Mouse (Mus musculus): ENCODE data around the gene Nrxn1. TPM values are rescaled to one million over a fixed set of nuclear protein-coding genes. Genes with fewer than 3 reads are reported as not detected.

Gene Nrxn1
- polyA plus RNA-seq, 1 experiment from 2014 or later, result 16.5 TPM

GRCm38 (mm10) chr17:90607427-90607806 lies 485.5 kb downstream of the Nrxn1 start:
- Histone ChIP-seq H3K9me3 (ENCODE audit: control insufficient read depth, low read length) (no peaks in the 10 kb centered on the region), H3K9ac (ENCODE audit: low read length) (no peak overlapping the region), H3K27me3 (ENCODE audit: control insufficient read depth, insufficient read depth, low read length) (no peaks in the 10 kb centered on the region), H3K4me1 (ENCODE audit: control insufficient read depth, insufficient read depth, low read length) (no peaks in the 10 kb centered on the region), H3K4me3 (ENCODE audit: low read depth, low read length) (no peak overlapping the region), H3K27ac (ENCODE audit: low read depth, low read length) (no peak overlapping the region), H3K36me3 (ENCODE audit: control insufficient read depth, insufficient read depth, low read length) (no peaks in the 10 kb centered on the region), H3K4me2 (no peak overlapping the region)
- DNase-seq (ENCODE audit: low spot score, missing footprints) (peak; percentile 37), ATAC-seq (ENCODE audit: low FRiP score) (no peak)

- Histone ChIP-seq H3K9ac (ENCODE audit: low read length) (no peak overlapping the region), H3K4me2 (no peak overlapping the region), H3K4me1 (ENCODE audit: control insufficient read depth, insufficient read depth, low read length) (no peaks in the 10 kb centered on the region), H3K27ac (ENCODE audit: low read depth, low read length) (no peak overlapping the region), H3K27me3 (ENCODE audit: control insufficient read depth, insufficient read depth, low read length) (no peaks in the 10 kb centered on the region), H3K36me3 (ENCODE audit: control insufficient read depth, insufficient read depth, low read length) (no peaks in the 10 kb centered on the region), H3K9me3 (ENCODE audit: control insufficient read depth, low read length) (no peaks in the 10 kb centered on the region), H3K4me3 (ENCODE audit: low read depth, low read length) (no peak overlapping the region)
- 94% methylated on average over 4 of the region's 4 CpGs for WGBS
- ATAC-seq (ENCODE audit: low FRiP score), result no peak
- DNase-seq (ENCODE audit: low spot score, missing footprints), result peak; percentile 26
Measured at GRCm38 (mm10) chr17:90606718-90607426, 486.0 kb downstream of the Nrxn1 start.

- DNase-seq (ENCODE audit: low spot score, missing footprints) (peak; percentile 83), ATAC-seq (ENCODE audit: low FRiP score) (peak; percentile 57; the same call in 1 of the 2 replicates)
- 69% methylated on average over 9 of the region's 9 CpGs for WGBS
- H3K9me3 ChIP-seq (ENCODE audit: control insufficient read depth, low read length), result no peaks in the 10 kb centered on the region
- H3K27me3 ChIP-seq (ENCODE audit: control insufficient read depth, insufficient read depth, low read length), result no peaks in the 10 kb centered on the region
- H3K4me3 ChIP-seq (ENCODE audit: low read depth, low read length), result no peak overlapping the region
- H3K4me1 ChIP-seq (ENCODE audit: control insufficient read depth, insufficient read depth, low read length), result peaks cover 2% of the 10 kb centered on the region; the same call in 1 of the 2 replicates
- no peak overlapping the region for H3K9ac ChIP-seq (ENCODE audit: low read length)
- H3K36me3 ChIP-seq (ENCODE audit: control insufficient read depth, insufficient read depth, low read length), result no peaks in the 10 kb centered on the region
- no peak overlapping the region for H3K27ac ChIP-seq (ENCODE audit: low read depth, low read length)
- no peak overlapping the region for H3K4me2 ChIP-seq
Measured at GRCm38 (mm10) chr17:90599570-90600524, 493.0 kb downstream of the Nrxn1 start.

- Histone ChIP-seq H3K9me3 (ENCODE audit: control insufficient read depth, low read length) (no peaks in the 10 kb centered on the region), H3K9ac (ENCODE audit: low read length) (no peak overlapping the region), H3K36me3 (ENCODE audit: control insufficient read depth, insufficient read depth, low read length) (no peaks in the 10 kb centered on the region), H3K27me3 (ENCODE audit: control insufficient read depth, insufficient read depth, low read length) (no peaks in the 10 kb centered on the region), H3K4me3 (ENCODE audit: low read depth, low read length) (no peak overlapping the region), H3K27ac (ENCODE audit: low read depth, low read length) (no peak overlapping the region), H3K4me1 (ENCODE audit: control insufficient read depth, insufficient read depth, low read length) (peaks cover 3% of the 10 kb centered on the region; the same call in 1 of the 2 replicates), H3K4me2 (no peak overlapping the region)
- peak; percentile 70 for ATAC-seq (ENCODE audit: low FRiP score)
- DNase-seq (ENCODE audit: low spot score, missing footprints), result peak; percentile 88
- 41% methylated on average over 9 of the region's 9 CpGs for WGBS
Measured at GRCm38 (mm10) chr17:90594798-90595533, 497.9 kb downstream of the Nrxn1 start.

DNA sequence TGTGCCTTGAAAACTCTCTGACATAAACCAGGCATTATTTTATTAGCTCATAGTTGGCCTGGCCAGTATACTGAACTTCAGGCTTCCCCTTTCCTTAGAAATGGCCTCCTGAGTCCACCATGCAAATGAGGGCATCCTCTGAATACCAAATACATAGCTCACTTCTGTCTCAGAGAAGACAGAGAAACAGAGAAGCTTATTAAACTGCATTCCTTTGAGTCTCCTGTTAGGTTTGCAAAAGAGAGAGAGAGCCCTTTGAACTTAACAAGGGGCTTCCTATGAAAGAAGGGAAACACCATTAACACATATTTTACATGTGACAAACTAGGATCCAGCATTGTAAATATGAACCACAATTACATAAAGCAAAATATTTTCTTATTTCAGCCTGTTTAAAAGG lies 506.0 kb downstream of the Nrxn1 start:
- ATAC-seq (ENCODE audit: low FRiP score), result no peak
- Histone ChIP-seq H3K9ac (ENCODE audit: low read length) (no peak overlapping the region), H3K27me3 (ENCODE audit: control insufficient read depth, insufficient read depth, low read length) (no peaks in the 10 kb centered on the region)

GRCm38 (mm10) chr17:90584666-90585195 lies 508.1 kb downstream of the Nrxn1 start:
- H3K4me2 ChIP-seq, result no peak overlapping the region

More for the DNA sequence above, 506.0 kb downstream of the Nrxn1 start:
- peaks cover 3% of the 10 kb centered on the region; the same call in 1 of the 2 replicates for H3K4me1 ChIP-seq (ENCODE audit: control insufficient read depth, insufficient read depth, low read length)
- DNase-seq (ENCODE audit: low spot score, missing footprints), result peak; percentile 67
- H3K4me3 ChIP-seq (ENCODE audit: low read depth, low read length), result no peak overlapping the region
- H3K36me3 ChIP-seq (ENCODE audit: control insufficient read depth, insufficient read depth, low read length), result no peaks in the 10 kb centered on the region
- no peak overlapping the region for H3K27ac ChIP-seq (ENCODE audit: low read depth, low read length)
- H3K9me3 ChIP-seq (ENCODE audit: control insufficient read depth, low read length), result no peaks in the 10 kb centered on the region
- no peak overlapping the region for H3K4me2 ChIP-seq

GRCm38 (mm10) chr17:90583826-90584534 lies 508.9 kb downstream of the Nrxn1 start:
- no peak overlapping the region for H3K27ac ChIP-seq (ENCODE audit: low read depth, low read length)
- H3K36me3 ChIP-seq (ENCODE audit: control insufficient read depth, insufficient read depth, low read length), result no peaks in the 10 kb centered on the region
- no peak overlapping the region for H3K4me3 ChIP-seq (ENCODE audit: low read depth, low read length)
- H3K9me3 ChIP-seq (ENCODE audit: control insufficient read depth, low read length), result no peaks in the 10 kb centered on the region
- 40% methylated on average over 12 of the region's 12 CpGs for WGBS
- no peaks in the 10 kb centered on the region for H3K27me3 ChIP-seq (ENCODE audit: control insufficient read depth, insufficient read depth, low read length)
- no peak overlapping the region for H3K4me2 ChIP-seq
- no peak overlapping the region for H3K9ac ChIP-seq (ENCODE audit: low read length)
- H3K4me1 ChIP-seq (ENCODE audit: control insufficient read depth, insufficient read depth, low read length), result peaks cover 3% of the 10 kb centered on the region; the same call in 1 of the 2 replicates
- DNase-seq (ENCODE audit: low spot score, missing footprints) (peak; percentile 86), ATAC-seq (ENCODE audit: low FRiP score) (peak; percentile 45)

More at GRCm38 (mm10) chr17:90584666-90585195, 508.1 kb downstream of the Nrxn1 start:
- Histone ChIP-seq H3K9ac (ENCODE audit: low read length) (no peak overlapping the region), H3K4me1 (ENCODE audit: control insufficient read depth, insufficient read depth, low read length) (peaks cover 3% of the 10 kb centered on the region; the same call in 1 of the 2 replicates), H3K27ac (ENCODE audit: low read depth, low read length) (no peak overlapping the region), H3K9me3 (ENCODE audit: control insufficient read depth, low read length) (no peaks in the 10 kb centered on the region), H3K36me3 (ENCODE audit: control insufficient read depth, insufficient read depth, low read length) (no peaks in the 10 kb centered on the region), H3K27me3 (ENCODE audit: control insufficient read depth, insufficient read depth, low read length) (no peaks in the 10 kb centered on the region), H3K4me3 (ENCODE audit: low read depth, low read length) (no peak overlapping the region)
- DNase-seq (ENCODE audit: low spot score, missing footprints) (peak; percentile 94), ATAC-seq (ENCODE audit: low FRiP score) (peak; percentile 88)
- 42% methylated on average over 8 of the region's 8 CpGs for WGBS

- DNase-seq (ENCODE audit: low spot score, missing footprints), result peak; percentile 62
- H3K4me2 ChIP-seq, result no peak overlapping the region
Measured at GRCm38 (mm10) chr17:90583196-90583595, 509.7 kb downstream of the Nrxn1 start.

More at GRCm38 (mm10) chr17:90583196-90583595, 509.7 kb downstream of the Nrxn1 start:
- peaks cover 3% of the 10 kb centered on the region; the same call in 1 of the 2 replicates for H3K4me1 ChIP-seq (ENCODE audit: control insufficient read depth, insufficient read depth, low read length)
- ATAC-seq (ENCODE audit: low FRiP score), result no peak
- no peak overlapping the region for H3K9ac ChIP-seq (ENCODE audit: low read length)
- no peaks in the 10 kb centered on the region for H3K9me3 ChIP-seq (ENCODE audit: control insufficient read depth, low read length)
- H3K27me3 ChIP-seq (ENCODE audit: control insufficient read depth, insufficient read depth, low read length), result no peaks in the 10 kb centered on the region
- no peak overlapping the region for H3K27ac ChIP-seq (ENCODE audit: low read depth, low read length)
- no peak overlapping the region for H3K4me3 ChIP-seq (ENCODE audit: low read depth, low read length)
- H3K36me3 ChIP-seq (ENCODE audit: control insufficient read depth, insufficient read depth, low read length), result no peaks in the 10 kb centered on the region
- 80% methylated on average over 3 of the region's 3 CpGs for WGBS
